Mouse (Mus musculus) limb, embryonic 13.5 days (tissue): ENCODE data around the gene Atg4b. TPM values are rescaled to one million over a fixed set of nuclear protein-coding genes. Genes with fewer than 3 reads are reported as not detected.

Experiments
- ATAC-seq: fragments of 200-750 bp; cut with Nextera tagmentation; 2 replicates; pipeline ENCODE4 v1.8.0; 2017; ENCODE audit warnings: low read depth, moderate number of reproducible peaks, moderate TSS enrichment; ENCODE audit not compliant: low FRiP score
- H3K27ac ChIP-seq: fragments of 300-500 bp; sonication (generic); 2 replicates; pipeline ENCODE4 v1.5.1; 2015; ENCODE audit warnings: inconsistent platforms, mild to moderate bottlenecking, moderate library complexity
- H3K27me3 ChIP-seq: fragments of 300-500 bp; sonication (generic); 2 replicates; pipeline ENCODE4 v1.6.1; 2015; ENCODE audit warnings: mild to moderate bottlenecking, inconsistent platforms
- H3K36me3 ChIP-seq: fragments of 300-500 bp; sonication (generic); 2 replicates; pipeline ENCODE4 v1.6.1; 2015; ENCODE audit warnings: inconsistent platforms, mild to moderate bottlenecking, moderate library complexity
- H3K4me1 ChIP-seq: fragments of 300-500 bp; sonication (generic); 2 replicates; pipeline ENCODE4 v1.6.1; 2015; ENCODE audit warnings: inconsistent platforms
- H3K4me2 ChIP-seq: fragments of 300-500 bp; sonication (generic); replicated peaks from 2 replicates; pipeline ENCODE4 v1.6.1; 2015; ENCODE audit warnings: inconsistent platforms, mild to moderate bottlenecking, moderate library complexity
- H3K4me3 ChIP-seq: fragments of 300-500 bp; sonication (generic); 2 replicates; pipeline ENCODE4 v1.5.1; 2015; ENCODE audit warnings: moderate library complexity, mild to moderate bottlenecking, inconsistent platforms
- H3K9ac ChIP-seq: fragments of 300-500 bp; sonication (generic); 2 replicates; pipeline ENCODE4 v1.6.1; 2015; ENCODE audit warnings: mild to moderate bottlenecking, inconsistent platforms
- H3K9me3 ChIP-seq: fragments of 300-500 bp; sonication (generic); 2 replicates; pipeline ENCODE4 v1.6.1; 2016; ENCODE audit warnings: inconsistent platforms
- WGBS: fragments of 180-500 bp; shearing (Covaris S2); methylation state at CpG from one replicate; pipeline ENCODE4 v1.1.7; 2015; 5-methylcytosine and 5-hydroxymethylcytosine counted together
- polyA plus RNA-seq: library from polyadenylated mRNA; unstranded; fragments of >200 nt; fragmentation: Nextera tagmentation; extraction: Ambion mirVana; gene quantifications from 2 replicates; pipeline ENCODE4 v1.2.1, GENCODE M21; 2015

Atg4b gene
- polyA plus RNA-seq, 1 experiment from 2014 or later: 99.4 TPM

DNA sequence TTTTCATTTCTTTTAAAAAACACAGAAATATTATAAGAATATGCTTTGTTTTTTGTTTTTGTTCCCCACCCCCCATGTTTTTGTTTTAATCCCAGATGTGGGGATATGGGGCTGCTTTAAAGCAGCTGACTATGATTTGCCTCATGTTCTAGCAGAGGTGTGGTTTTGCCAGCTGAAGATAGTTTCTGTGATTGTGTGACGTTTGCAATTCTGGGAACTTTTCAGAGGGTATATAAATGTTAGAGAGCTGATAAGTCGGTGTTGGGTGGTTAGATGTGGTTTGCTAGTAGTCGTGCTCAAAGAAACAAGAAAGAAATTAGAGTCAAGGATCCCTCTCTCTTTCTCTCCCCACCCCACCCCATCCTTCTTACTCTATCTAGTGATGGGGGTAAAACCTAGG lies 15.4 kb upstream of the Atg4b start:
- Histone ChIP-seq H3K27me3 (no peaks in the 10 kb centered on the region), H3K4me1 (0 out of 2 replicates have a peak, but pooled peaks cover 6% of the 10 kb centered on the region), H3K36me3 (peaks cover 4% of the 10 kb centered on the region; the same call in 1 of the 2 replicates), H3K4me2 (no peak overlapping the region), H3K27ac (no peak overlapping the region), H3K9ac (no peak overlapping the region), H3K4me3 (no peak overlapping the region), H3K9me3 (no peaks in the 10 kb centered on the region)
- no peak for ATAC-seq
- WGBS: 80% methylated on average over 3 of the region's 3 CpGs

- Histone ChIP-seq H3K36me3 (peaks cover 6% of the 10 kb centered on the region; the same call in 1 of the 2 replicates), H3K4me3 (no peak overlapping the region), H3K27me3 (no peaks in the 10 kb centered on the region), H3K4me2 (no peak overlapping the region), H3K9me3 (no peaks in the 10 kb centered on the region; the same call in 1 of the 2 replicates), H3K27ac (no peak overlapping the region), H3K4me1 (no peaks in the 10 kb centered on the region), H3K9ac (no peak overlapping the region)
- no peak for ATAC-seq
- 97% methylated on average over 5 of the region's 5 CpGs for WGBS
Measured at GRCm38 (mm10) chr1:93737711-93738110, 13.6 kb upstream of the Atg4b start.

DNA sequence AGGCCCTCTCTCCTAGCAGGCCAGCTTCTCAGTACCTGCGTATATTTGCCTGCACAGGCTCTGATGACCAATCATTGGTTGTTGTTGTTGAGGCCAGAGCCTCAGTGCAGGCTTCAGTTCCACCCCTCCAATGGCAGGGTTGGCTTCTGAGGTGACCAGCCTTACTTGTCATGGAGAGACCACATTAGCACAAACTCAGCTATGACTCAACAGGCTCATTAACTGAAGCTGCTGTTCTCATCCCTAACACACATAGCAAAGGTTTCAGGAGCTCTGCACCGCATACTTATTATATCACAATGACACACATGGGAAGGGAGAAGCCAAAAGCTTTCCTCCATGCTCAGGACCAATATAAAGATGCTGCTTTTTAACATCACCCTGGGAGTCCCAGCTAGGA lies 10.6 kb upstream of the Atg4b start:
- H3K4me3 ChIP-seq: no peak overlapping the region
- H3K9me3 ChIP-seq: no peaks in the 10 kb centered on the region; the same call in 1 of the 2 replicates
- H3K9ac ChIP-seq: no peak overlapping the region
- H3K27ac ChIP-seq: no peak overlapping the region
- no peaks in the 10 kb centered on the region for H3K27me3 ChIP-seq
- no peak for ATAC-seq
- H3K36me3 ChIP-seq: peaks cover 18% of the 10 kb centered on the region
- 92% methylated on average over 2 of the region's 2 CpGs for WGBS
- H3K4me2 ChIP-seq: no peak overlapping the region
- no peaks in the 10 kb centered on the region for H3K4me1 ChIP-seq

DNA sequence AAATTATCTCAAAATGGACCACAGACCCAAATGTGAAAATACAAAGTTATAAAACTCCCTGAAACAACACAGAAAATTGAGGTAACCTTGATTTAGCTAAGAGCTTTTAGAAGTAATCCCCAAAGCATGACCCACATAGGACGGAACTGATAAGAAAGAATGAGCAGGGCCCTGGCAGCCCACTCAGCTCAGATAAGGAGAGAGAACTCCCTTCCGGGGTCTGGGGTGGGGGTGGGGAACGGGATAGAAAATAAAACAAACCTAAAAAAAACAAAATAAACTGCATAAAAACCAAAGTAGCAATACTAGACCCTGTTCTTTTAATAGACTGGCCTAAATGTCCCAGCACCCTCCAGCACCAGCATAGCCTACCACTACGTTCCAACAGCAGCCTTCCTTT lies 9.3 kb upstream of the Atg4b start:
- Histone ChIP-seq H3K4me2 (no peak overlapping the region), H3K36me3 (peaks cover 22% of the 10 kb centered on the region), H3K4me1 (no peaks in the 10 kb centered on the region), H3K9me3 (no peaks in the 10 kb centered on the region; the same call in 1 of the 2 replicates), H3K9ac (no peak overlapping the region), H3K27me3 (no peaks in the 10 kb centered on the region), H3K4me3 (no peak overlapping the region), H3K27ac (no peak overlapping the region)
- ATAC-seq: no peak
- 84% methylated on average over 4 of the region's 4 CpGs for WGBS

- no peak for ATAC-seq
- Histone ChIP-seq H3K9me3 (no peaks in the 10 kb centered on the region; the same call in 1 of the 2 replicates), H3K4me3 (no peak overlapping the region), H3K27ac (no peak overlapping the region), H3K4me2 (no peak overlapping the region), H3K27me3 (no peaks in the 10 kb centered on the region), H3K36me3 (peaks cover 24% of the 10 kb centered on the region), H3K9ac (no peak overlapping the region), H3K4me1 (no peaks in the 10 kb centered on the region)
Measured at GRCm38 (mm10) chr1:93742910-93743309, 8.4 kb upstream of the Atg4b start.

GRCm38 (mm10) chr1:93746179-93746578 lies 5.1 kb upstream of the Atg4b start:
- peaks cover 51% of the 10 kb centered on the region for H3K36me3 ChIP-seq
- 88% methylated on average over 5 of the region's 5 CpGs for WGBS
- no peak overlapping the region for H3K27ac ChIP-seq

DNA sequence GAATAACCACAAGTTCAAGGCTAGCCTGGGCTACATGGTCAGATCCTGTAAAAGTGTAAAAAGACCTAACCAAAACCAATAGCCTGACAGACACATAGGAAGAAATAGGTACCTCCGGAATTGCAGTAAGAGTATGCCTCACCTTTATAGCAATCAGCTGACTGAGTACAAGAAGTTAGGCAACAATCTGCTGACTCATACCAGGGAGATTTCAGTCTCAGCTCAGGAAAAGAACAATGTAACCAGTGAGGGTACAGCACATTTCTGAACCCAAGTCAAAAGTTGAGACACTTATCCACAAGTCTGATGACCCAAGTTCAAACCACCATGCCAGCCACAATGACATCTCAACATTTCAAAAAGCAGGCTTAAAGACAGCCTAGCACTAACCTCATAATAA lies 2.8 kb upstream of the Atg4b start:
- 93% methylated on average over 1 of the region's 1 CpGs for WGBS
- peaks cover 8% of the 10 kb centered on the region for H3K4me1 ChIP-seq
- no peaks in the 10 kb centered on the region for H3K9me3 ChIP-seq
- H3K4me2 ChIP-seq: no peak overlapping the region
- ATAC-seq: no peak
- H3K36me3 ChIP-seq: peaks cover 43% of the 10 kb centered on the region
- H3K9ac ChIP-seq: no peak overlapping the region
- no peaks in the 10 kb centered on the region for H3K27me3 ChIP-seq
- no peak overlapping the region for H3K4me3 ChIP-seq
- no peak overlapping the region for H3K27ac ChIP-seq

More at GRCm38 (mm10) chr1:93746179-93746578, 5.1 kb upstream of the Atg4b start:
- Histone ChIP-seq H3K9me3 (no peaks in the 10 kb centered on the region; the same call in 1 of the 2 replicates), H3K4me3 (no peak overlapping the region), H3K4me2 (no peak overlapping the region), H3K27me3 (no peaks in the 10 kb centered on the region), H3K9ac (no peak overlapping the region), H3K4me1 (no peaks in the 10 kb centered on the region)
- no peak for ATAC-seq

DNA sequence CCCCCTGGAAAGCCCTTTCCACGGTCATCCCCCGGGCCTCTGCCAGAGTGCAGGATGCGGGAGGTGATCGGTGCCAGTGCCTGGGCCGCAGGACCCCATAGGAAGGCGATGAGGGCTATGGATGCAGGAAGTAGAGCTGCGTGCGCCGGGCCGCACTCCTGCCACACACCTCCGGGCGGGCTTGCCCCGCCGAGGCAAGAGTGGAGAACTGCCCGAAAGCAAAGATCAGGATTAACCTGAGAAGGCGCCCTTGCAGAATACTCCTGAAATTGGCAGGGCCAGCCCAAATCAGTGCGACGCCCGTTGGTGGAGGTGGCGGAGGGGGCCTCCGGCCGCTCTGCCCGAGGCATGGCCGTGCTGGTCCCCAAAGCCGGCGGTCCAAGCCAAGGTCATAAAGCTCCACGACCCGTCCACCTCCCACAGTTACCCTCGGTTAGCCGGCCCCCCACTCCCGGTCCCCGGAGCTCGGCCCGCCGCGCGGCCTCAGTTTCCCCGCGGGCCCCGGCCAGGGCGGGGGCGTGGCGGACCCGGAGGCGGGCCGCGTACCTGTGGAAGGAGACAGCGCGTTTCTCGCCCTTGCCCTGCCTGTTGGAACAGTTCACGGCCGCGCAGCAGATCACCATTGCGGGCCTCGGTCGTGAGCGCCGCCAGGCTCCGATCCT lies 2.7 kb downstream of the Atg4b start:
- Histone ChIP-seq H3K9me3 (no peaks in the 10 kb centered on the region), H3K27ac (peak overlapping the region; percentile 87), H3K27me3 (no peaks in the 10 kb centered on the region), H3K36me3 (peaks cover 17% of the 10 kb centered on the region), H3K9ac (peak overlapping the region; percentile 91), H3K4me2 (peak overlapping the region; percentile 85), H3K4me1 (peaks cover 23% of the 10 kb centered on the region), H3K4me3 (peak overlapping the region; percentile 98)
- WGBS: under 1% methylated on average over 59 of the region's 59 CpGs
- ATAC-seq: peak; percentile 49; the same call in 1 of the 2 replicates

- Histone ChIP-seq H3K36me3 (peaks cover 10% of the 10 kb centered on the region), H3K27me3 (no peaks in the 10 kb centered on the region), H3K4me1 (peaks cover 23% of the 10 kb centered on the region), H3K4me2 (peak within 1 kb of the TSS; percentile 85), H3K27ac (peak within 1 kb of the TSS; percentile 87), H3K4me3 (peak within 1 kb of the TSS; percentile 98), H3K9ac (peak within 1 kb of the TSS; percentile 91), H3K9me3 (no peaks in the 10 kb centered on the region)
- peak; percentile 94 for ATAC-seq
- under 1% methylated on average over 102 of the region's 121 CpGs for WGBS
Measured at GRCm38 (mm10) chr1:93754573-93755290, 3.4 kb downstream of the Atg4b start, which contains the start of gene Thap4. Gene Thap4 (minus strand): TSS chr1:93754864.

GRCm38 (mm10) chr1:93755291-93755610 lies 4.0 kb downstream of the Atg4b start:
- H3K27ac ChIP-seq: peak overlapping the region; percentile 87
- peaks cover 23% of the 10 kb centered on the region for H3K4me1 ChIP-seq
- WGBS: under 1% methylated on average over 13 of the region's 13 CpGs
- no peaks in the 10 kb centered on the region for H3K9me3 ChIP-seq
- H3K4me2 ChIP-seq: peak overlapping the region; percentile 85
- no peaks in the 10 kb centered on the region for H3K27me3 ChIP-seq
- peak overlapping the region; percentile 91 for H3K9ac ChIP-seq
- peak overlapping the region; percentile 98 for H3K4me3 ChIP-seq
- peaks cover 5% of the 10 kb centered on the region for H3K36me3 ChIP-seq
- no peak for ATAC-seq

GRCm38 (mm10) chr1:93755618-93756017 lies 4.3 kb downstream of the Atg4b start:
- Histone ChIP-seq H3K9ac (peak overlapping the region; percentile 91), H3K4me3 (peak overlapping the region; percentile 98), H3K36me3 (peaks cover 1% of the 10 kb centered on the region), H3K27me3 (no peaks in the 10 kb centered on the region), H3K9me3 (no peaks in the 10 kb centered on the region), H3K4me2 (peak overlapping the region; percentile 85), H3K27ac (no peak overlapping the region), H3K4me1 (peaks cover 23% of the 10 kb centered on the region)
- ATAC-seq: no peak
- WGBS: 21% methylated on average over 7 of the region's 7 CpGs

- H3K27ac ChIP-seq: no peak overlapping the region
- H3K27me3 ChIP-seq: no peaks in the 10 kb centered on the region
- H3K4me1 ChIP-seq: peaks cover 23% of the 10 kb centered on the region
- H3K9ac ChIP-seq: no peak overlapping the region
- H3K36me3 ChIP-seq: peaks cover 3% of the 10 kb centered on the region; the same call in 1 of the 2 replicates
- H3K4me2 ChIP-seq: peak overlapping the region; percentile 85
- H3K9me3 ChIP-seq: no peaks in the 10 kb centered on the region
- no peak for ATAC-seq
- H3K4me3 ChIP-seq: 0 out of 2 replicates have a peak overlapping the region, but pooled peaks have one; percentile 98
Measured at GRCm38 (mm10) chr1:93756154-93756553, 4.9 kb downstream of the Atg4b start.
